Mouse (Mus musculus) retina, adult 2 months (tissue): ENCODE measurements at regions not wholly inside any gene's neighbourhood (a gene's known extent, or its start where the extent isn't known, plus 50 kb on each side); places are given as distances from the start of the nearest gene placed in this dataset.

ENCODE experiments used
- DNase-seq: peaks from one replicate; pipeline ENCODE4 v3.0.0-alpha.2; 2012; ENCODE audit warnings: low read depth, low spot score

DNA sequence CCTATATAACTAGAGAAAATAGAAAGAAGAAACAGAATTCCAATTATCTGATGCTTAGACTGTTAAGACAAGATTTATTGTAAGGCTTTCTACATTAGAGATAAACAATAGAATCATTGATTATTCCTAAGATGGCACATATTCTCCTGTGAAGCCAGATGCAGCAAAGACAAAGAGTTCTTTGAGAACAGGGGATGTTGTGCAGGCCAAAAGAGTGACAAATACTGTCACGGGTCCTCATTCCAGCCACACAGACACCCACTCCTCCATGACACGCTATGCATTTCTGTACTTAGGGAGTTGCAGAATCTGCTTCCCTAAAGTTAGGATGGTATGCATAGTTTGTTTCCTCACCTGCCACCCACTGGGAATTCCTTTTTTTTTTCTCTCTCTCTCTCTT, 245.2 kb downstream of the Sv2b start:
- no peak for DNase-seq

DNA sequence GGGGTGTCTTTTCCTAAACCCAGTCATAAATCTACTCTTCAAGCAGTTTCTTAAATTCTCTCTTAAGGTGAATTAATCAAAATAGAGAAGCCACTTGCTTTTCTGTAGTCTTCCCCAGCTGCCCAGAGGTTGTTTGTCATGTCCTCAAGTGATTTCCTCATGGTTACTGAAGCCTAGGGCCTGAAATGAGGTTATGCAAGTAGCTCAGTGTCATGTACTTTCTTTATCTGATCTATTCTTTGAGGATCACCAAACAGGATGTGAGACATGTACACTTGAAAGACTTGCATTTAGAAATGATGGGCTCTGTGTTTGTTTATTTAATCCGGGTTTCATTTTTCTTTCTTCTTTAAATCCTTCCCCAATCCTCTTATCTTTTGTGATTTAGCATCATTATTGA, 258.8 kb downstream of the Sv2b start:
- no peak for DNase-seq

DNA sequence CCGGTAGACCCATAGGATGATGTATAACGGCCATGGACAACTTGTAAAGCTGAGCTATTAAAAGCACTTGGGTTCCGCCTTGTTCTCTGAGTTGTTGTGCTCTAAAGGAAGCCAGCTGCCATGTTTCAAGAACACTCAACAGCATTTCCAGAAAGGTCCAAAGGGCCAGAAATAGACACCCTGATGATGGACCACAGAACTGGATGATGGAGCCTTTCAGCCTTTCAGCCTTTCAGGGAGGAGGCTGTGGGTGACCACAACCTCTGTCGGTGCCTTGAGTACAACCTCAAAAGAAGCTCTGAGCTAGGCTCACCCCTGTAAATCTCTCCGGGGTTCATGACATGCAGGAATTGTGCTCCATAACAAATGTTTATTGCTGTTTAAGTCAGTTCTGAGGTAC, 259.3 kb downstream of the Sv2b start:
- DNase-seq: no peak

DNA sequence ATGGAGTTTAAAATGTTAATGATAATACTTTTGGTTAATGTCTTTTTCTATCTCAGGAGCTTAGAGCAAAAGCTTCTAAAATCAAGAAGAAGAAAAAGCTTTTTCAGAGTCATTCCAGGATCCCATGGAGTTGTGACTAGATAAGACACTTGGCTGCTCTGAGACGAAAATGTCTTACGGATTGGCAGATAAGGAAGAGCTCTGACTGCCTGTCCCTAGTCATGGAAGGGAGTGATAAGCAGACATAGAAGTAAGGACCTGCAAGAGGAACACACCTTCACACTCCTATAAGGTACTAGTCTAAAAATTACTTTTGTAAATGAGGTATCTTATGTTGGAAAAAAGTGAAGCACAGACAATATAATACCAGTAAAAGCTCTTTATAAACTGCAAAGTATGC, 260.2 kb downstream of the Sv2b start:
- DNase-seq: no peak

DNA sequence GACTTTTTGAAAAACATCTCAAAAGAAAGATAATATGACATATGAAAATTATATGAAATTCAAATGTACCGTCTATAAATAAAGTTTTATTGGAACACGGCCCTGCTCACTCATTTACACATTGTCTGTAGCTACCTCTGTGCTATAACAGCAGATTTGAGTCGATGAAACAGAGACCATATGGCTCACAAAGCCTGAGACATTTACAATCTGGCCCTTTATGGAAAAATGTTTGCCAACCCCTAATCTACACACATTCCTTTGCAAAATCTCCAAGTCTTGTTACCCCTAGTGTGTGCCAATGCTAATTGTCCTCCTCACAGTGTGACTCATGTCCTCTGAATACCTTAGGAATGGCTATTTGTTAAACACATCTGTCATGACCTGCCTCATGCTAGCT, 261.2 kb downstream of the Sv2b start:
- DNase-seq: no peak

DNA sequence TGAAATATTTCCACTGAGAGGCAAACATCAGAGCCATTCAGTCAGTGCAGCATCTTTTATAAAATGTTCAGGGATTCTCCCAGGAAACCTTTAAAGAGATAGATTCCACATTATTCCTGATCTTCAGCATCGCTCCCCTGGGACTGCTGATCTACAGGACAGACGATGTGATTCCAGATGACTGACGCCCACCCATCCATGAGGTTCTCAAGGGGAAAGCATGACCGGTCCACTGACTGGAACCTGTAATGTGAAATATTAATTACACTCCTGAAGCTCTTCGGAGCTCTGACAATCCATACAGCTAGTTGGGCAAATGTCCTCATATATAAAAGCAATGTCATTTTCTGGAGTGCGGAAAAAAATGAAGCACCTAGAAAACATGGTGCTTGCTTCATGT, 268.2 kb downstream of the Sv2b start:
- no peak for DNase-seq

DNA sequence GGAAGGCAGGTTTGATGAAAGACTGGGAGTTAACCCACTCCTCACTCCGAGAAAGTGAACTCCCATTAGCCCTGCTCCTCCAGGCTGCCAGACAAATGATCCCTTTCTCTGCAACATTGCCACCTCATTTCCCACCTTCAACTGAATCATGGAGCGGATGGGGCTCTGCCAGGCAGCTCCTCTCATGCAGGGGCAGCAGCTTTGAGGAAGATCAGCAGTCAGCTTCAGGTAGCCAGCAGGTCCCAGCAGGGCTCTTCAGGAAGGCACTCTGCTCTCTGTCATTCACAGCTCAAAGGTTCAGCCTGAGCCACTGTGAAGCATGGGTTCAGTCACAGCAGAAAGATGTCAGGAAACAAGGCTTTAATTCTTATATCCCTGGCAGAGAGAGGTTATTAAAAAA, 282.9 kb downstream of the Sv2b start:
- no peak for DNase-seq

DNA sequence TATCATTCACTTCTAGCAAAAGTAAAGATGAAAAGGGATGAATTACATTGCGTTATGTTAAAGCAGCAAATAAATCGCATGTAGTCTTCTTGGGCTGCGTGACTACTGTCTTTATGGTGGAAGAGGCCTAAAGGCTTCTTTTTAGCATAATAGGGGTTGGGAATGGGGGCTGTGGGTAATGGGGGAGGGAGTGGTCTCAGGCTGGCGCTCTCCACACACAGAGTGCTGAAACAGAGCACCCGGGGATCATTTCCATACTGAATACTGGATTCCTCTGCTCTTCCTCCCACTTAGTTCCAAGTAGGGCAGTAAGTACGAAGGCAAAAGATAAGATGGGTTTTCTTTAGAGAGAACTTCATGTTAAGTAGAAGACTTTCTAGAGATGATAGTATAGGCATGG, 287.1 kb downstream of the Sv2b start:
- no peak for DNase-seq

DNA sequence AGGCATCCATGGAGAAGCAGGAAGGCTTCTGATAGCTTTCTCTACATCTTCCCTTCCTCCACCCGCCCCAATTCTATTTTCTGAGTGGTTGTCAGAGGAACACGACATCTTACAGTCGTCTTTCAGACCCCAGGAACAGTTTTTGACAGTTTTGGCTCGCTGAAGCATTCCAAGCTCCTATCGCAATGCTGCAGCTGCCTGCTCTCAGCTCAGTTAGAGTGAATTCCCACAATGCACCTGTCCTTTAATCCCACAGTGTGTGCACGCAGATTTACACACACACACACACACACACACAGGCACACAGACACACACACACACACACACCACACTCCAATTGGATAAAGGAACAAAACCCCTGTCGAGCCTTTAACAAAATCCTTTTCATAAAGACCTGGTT, 290.4 kb downstream of the Sv2b start:
- no peak for DNase-seq

DNA sequence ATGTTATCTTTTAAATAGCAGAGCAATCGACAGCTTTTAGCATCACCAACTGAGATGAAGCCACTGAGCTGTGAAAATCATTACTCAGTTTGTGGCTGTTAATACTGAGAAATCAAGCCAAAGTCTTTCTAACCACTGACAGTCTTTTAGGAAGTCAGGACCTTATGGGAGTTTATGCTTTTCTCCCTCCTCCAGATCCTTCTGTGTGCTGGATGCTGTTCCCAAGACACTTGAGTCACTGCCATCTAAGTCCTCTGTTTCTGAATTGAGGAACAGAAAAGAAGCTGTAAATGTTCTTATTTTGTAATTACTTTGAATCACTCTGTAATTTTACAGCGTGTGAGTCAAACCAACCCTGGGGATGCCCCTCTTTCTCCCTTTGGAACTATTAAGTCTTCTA, 300.6 kb downstream of the Sv2b start:
- DNase-seq: no peak

DNA sequence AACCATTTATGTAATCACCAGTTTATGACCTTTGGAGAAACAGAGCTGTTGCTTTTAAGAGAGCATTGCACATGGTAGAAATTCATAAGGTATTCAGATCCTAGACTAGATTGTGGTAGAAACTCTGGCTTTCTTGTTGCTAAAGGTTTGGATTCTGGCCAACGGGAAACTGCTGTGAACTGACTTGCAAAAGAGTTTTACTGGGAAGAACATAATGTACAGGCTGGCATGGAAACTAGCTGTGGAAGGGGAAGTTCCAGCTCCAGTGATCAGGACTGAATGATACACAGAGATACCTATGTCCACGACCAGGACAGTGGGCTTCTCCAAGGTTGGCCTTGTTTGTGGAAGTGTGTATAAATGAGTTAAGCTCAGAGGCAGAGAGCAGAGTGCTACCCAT, 318.9 kb downstream of the Sv2b start:
- no peak for DNase-seq

DNA sequence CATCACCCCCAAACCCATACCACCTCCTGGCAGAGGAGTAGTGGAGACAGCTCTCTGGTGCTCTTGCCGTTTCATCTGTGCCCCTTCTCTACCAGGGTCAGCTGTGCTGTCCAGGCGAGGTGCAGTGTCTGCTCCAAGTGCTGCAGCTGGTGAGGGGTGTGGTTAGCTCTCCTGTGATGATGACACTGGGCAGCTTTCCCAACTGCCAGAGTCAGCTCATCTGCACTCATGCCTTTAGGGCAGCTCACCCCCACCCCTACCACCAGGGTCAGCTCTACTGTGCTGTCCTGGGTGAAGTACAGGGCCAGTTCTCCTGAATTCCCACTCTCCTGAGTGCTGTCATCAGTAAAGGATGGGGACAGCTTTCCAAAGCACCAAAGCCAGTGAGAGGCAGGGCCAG, 329.6 kb downstream of the Sv2b start:
- no peak for DNase-seq

DNA sequence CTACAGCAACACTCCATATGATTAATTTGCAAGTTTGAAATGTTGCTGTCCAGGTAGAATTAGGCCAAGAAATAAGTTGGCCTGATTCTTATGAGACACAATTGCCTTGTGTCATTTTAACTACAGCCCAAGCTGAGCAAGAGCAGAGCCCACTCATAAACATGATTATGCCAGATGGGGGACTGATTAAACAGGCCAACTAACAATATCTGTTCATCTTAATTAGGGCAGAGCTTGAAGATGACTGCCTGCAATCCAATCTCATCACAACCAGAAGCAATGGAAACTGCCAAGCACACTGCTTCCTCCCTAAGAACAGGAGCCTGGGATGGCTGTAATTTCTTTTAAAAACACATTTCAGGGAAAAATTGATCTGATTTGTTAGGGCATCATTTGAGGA, 333.1 kb downstream of the Sv2b start:
- DNase-seq: no peak

DNA sequence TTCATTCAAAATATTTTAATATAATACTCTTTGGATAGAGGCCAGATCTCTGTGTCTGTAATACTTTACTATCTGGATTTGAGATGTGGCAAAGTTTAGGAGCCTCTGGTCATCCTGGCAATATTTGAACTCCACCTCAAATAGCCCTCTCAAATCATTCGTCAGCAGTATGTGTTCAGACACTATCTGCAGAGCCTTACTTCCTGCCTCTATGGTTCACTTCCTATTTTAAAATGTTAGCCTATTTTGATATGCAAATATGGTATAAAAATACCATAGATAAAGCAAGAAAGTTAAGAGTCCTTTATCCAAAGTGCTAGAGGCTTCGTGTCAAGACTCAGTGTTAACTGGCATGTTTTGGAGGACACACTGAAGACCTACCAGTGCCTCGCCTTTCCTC, 334.6 kb downstream of the Sv2b start:
- DNase-seq: no peak

DNA sequence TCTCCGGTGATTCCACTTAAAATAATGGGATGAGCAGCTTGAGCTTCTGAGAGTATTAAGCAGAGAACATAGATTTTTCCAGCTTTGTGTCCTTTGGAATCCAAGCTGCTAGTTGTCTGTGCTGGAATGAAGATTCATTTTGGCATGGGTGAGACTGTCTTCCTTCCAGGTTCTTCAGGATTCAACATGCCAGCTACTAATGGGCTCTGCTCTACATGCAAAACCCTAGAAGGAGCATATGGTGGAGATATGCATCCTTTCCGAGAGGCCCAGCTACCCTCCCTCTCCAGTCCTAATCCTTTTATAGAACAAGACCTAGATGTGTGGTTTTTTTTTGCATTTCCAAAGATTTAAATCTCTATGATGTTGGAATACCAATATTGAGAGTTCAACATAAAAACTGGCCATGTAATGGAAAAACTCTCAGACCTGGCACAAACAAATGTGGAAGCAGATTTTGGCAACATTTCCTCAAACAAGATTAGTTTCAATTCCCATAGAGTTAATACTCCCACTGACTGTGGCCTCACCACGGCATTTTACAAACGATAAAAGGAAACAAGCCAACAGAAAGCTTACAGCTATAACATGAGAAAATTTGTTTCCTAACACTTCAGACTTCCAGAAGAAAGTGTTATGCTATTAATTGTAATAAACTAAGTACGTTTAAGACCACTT, 364.5 kb downstream of the Sv2b start:
- no peak for DNase-seq

DNA sequence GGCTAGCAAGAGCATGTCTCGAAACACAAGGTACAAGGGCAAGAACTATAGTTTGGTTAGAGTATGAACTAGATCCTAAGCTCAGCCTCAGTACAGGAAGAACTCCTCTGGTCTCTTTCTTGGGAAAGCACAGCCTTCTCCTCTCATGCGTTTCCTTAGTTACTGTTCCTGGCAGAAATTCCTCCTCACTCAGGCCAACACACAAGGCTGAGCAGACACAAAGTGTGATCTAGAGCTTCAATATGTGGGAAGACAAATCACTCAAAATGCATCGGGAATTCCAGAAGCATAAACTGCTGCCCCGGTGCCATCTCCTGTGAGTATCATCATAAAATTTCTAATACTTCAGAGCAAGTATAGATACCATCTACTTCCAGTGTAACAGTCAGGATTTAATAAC, 366.1 kb downstream of the Sv2b start:
- DNase-seq: no peak

DNA sequence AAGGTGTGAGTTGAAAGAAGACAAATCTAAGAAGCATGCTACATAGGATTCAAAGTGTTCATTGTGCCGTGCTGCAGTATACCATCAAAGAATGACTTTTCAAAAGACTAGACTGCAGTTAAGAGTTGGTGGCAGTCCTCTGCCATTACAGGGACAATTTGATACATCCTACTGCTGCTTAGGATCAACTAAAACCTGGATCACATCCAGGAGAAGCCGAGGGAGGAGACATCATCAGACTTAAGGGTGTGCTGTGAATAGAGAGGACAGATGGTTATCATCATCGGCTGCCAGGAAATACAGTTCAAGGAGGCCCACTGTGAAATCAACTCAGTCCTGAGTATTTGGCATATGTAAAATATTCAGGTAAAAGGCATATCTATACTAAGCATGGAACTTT, 366.9 kb downstream of the Sv2b start:
- no peak for DNase-seq

DNA sequence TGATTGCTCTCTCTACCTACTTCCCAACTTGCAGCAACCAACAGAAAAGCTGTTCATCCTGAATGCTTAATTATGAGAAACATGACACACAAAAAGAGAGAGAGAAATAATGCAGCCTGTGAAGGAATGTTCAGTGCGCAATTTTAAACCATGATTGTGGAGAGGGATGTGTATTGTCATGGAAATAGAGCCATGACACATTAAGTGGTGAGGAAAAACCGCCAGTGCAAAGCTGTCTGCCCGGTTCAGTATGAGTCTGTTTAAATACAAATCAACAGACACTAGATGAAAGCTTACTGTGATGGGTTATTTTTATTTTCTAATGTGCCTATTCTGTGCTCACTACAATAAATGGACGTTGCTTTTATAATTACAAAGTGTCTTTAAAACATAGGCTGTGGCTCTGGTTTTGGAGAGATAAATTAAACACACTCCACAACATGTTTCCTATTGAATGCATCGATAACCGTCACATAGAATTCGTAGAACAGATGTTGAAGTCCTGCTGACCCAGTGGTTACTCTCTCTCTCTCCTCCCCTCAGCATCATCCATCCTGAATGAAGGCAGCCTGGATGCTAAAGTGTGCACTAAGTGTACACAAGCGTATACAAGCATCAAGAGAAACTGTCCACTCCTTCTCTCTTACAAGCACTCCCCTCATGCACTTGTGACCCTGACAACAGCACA, 374.7 kb upstream of the Slco3a1 start:
- no peak for DNase-seq

DNA sequence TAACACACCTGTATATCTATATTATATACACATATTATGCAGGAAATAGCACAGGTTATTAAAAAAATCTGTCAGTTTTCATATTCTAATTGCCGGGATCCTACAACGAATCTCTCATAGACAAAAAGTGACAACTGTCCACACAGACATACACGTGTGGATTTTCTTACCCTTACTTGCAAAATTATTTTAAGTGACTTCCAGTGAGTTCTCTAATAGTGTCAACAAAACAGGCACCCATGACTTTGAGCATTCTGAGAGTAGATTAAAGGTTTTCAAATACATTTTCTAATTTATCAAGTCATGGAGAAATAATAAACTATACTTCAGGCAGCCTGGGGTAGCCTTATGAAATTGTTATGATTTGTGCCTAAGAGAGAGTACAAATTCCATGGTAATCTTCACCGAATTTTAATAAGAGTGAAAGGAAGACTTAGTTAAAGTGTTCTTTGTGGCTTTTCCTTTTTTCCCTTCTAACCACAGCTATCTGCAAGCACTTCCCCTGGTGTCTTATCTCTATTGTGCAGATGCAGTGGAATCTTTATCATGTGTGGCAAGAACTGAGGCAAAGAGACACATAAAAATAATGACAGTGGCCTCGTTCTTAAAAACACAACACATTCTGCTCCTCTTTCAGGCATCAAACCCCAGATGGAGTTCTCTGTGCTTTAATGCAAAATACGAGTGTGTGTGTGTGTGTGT, 373.8 kb upstream of the Slco3a1 start:
- DNase-seq: no peak

DNA sequence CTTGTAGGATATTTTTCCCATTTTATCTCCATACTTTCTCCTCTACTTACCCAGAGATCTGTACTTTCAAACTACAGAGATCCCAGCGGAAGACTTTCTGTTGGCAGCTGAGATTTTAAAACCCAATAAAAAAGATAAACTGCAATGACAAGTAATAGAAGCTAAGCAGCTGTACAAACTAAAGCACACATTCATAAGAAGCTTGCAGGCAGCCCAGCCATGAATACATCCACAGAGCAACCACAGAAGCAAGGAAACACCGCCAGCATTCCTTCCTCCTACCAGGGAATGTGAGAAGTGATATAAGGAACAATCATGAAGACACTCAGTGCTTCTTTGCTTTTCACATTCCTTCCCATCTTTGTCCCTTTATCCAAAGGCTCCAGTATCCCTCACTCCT, 372.1 kb upstream of the Slco3a1 start:
- no peak for DNase-seq

DNA sequence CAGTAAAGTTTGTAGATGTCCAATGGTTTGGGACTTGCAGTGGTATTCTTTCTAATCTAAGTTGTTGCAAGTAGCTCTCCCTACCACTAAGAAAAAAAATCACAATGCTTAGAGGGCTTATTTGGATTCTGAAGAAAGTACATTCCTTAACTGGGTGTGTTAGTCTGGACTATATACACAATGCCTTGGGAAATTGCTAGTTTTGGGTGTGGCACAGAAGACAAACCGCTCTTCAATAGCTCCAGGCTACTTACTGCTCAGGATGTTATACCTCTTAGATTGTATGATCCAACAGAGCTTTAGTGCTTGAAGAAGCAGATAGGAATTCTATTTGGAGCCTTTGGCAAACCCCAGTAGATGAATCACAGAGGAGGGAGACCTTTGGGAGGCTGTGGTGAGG, 369.6 kb upstream of the Slco3a1 start:
- no peak for DNase-seq

DNA sequence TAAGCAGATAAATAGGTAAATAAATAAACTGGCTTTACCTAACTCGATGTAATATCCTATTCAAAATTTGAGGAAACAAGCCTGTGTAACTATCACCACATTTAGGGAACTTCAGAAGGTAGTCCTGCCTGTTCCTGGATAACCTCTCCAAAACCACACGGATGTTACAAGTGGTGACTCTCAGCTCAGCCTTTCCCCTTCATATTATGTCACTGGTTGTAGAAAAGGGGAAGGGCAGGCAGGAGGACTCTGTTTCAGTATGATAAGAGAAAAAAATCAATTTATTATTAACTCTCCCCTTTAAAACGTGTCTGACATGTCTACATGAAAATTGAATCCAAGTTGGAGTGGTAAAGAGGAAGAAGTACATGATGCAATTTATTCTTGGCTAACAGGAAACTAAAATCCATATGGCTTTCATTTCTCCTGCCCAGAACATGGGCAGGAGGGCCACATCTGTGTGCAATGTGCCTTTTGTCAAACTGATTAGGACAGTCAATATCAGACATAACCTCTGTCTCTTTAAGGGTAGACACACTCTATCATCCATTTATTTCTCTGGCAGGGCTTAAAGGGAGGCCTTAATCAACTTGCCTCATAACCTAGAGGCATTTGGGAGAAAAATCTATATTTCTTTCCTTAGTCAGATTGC, 353.9 kb upstream of the Slco3a1 start:
- DNase-seq: no peak

DNA sequence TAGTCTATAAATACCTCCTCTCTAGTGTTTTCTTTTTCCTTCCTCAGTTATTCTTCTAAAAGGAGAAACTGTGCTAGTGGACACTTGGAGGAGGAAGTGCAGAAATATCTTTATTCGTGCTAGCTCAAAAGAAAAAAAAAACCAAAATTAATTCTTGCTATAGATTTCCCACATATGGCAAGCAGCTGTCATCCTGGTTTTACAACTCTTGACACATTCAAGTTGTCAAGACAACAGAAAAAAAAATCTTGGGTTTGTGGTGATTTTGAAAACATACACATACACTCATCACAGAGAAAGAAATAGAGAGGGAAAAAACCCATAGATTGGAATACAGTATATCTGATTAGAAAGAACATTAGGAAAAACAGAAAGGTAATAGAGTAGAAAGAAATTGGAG, 352.8 kb upstream of the Slco3a1 start:
- no peak for DNase-seq
